Mouse (Mus musculus) MEL (cell line): ENCODE data around the gene Copz1. TPM values are rescaled to one million over a fixed set of nuclear protein-coding genes. Genes with fewer than 3 reads are reported as not detected.
A peak's percentile ranks its signal among the peaks of the same experiment; 100 is the strongest.

Source experiments
- DNase-seq: peaks from one replicate; pipeline ENCODE4 v3.0.0; 2011; ENCODE audit warnings: low read depth, low spot score
- H3K27ac ChIP-seq: 2 replicates; pipeline ENCODE4 v1.5.1; 2012; ENCODE audit warnings: low read depth, mild to moderate bottlenecking, control low read depth, low read length, moderate library complexity; ENCODE audit not compliant: control insufficient read depth
- H3K27me3 ChIP-seq, 2 experiments: fragments of 150-350 bp in 1 of 2; sonication (generic) in 1 of 2; 2 replicates each; pipeline ENCODE4 v1.6.1; 2012; ENCODE audit warnings: low read length in 2 of 2, mild to moderate bottlenecking in 2 of 2, improper control_type of control experiment in 1 of 2, moderate library complexity in 1 of 2; ENCODE audit not compliant: insufficient read depth in 2 of 2, control insufficient read depth in 1 of 2
- H3K36me3 ChIP-seq, 2 experiments: 2 replicates each; pipeline ENCODE4 v1.6.1; 2012 to 2014; ENCODE audit warnings: low read length in 2 of 2, improper control_type of control experiment in 1 of 2, inconsistent platforms in 1 of 2, mild to moderate bottlenecking in 1 of 2; ENCODE audit not compliant: insufficient read depth in 2 of 2, control insufficient read depth in 1 of 2
- H3K4me1 ChIP-seq, 2 experiments: fragments of 150-350 bp in 1 of 2; sonication (generic) in 1 of 2; 2 replicates each; pipeline ENCODE4 v1.6.1; 2012; ENCODE audit warnings: low read length in 2 of 2, improper control_type of control experiment in 1 of 2, mild to moderate bottlenecking in 1 of 2; ENCODE audit not compliant: insufficient read depth in 2 of 2, control insufficient read depth in 1 of 2
- H3K4me3 ChIP-seq, 2 experiments: fragments of 150-350 bp in 1 of 2; sonication (generic) in 1 of 2; 2 replicates each; pipeline ENCODE4 v1.5.1; 2012; ENCODE audit warnings: low read depth in 2 of 2, low read length in 2 of 2, mild to moderate bottlenecking in 2 of 2, moderate library complexity in 2 of 2, control low read depth in 1 of 2, improper control_type of control experiment in 1 of 2; ENCODE audit not compliant: control insufficient read depth in 1 of 2, insufficient read depth in 1 of 2
- H3K79me2 ChIP-seq: 2 replicates; pipeline ENCODE4 v1.6.1; 2012; ENCODE audit warnings: mild to moderate bottlenecking, low read length, moderate library complexity; ENCODE audit not compliant: control insufficient read depth, poor library complexity, insufficient read depth
- H3K9ac ChIP-seq: 2 replicates; pipeline ENCODE4 v1.6.1; 2012; ENCODE audit warnings: low read depth, mild to moderate bottlenecking, control low read depth, low read length, moderate library complexity; ENCODE audit not compliant: control insufficient read depth, poor library complexity, severe bottlenecking
- H3K9me3 ChIP-seq: fragments of 150-350 bp; sonication (generic); replicated peaks from 2 replicates; pipeline ENCODE4 v1.6.1; 2012; ENCODE audit warnings: mild to moderate bottlenecking, low read length, improper control_type of control experiment, moderate library complexity; ENCODE audit not compliant: insufficient read depth
- CHD1 ChIP-seq: IDR thresholded peaks from 2 replicates; pipeline ENCODE4 v1.6.1; 2012; ENCODE audit warnings: low read depth, mild to moderate bottlenecking, inconsistent platforms, low read length, improper control_type of control experiment
- CHD2 ChIP-seq: IDR thresholded peaks from 2 replicates; pipeline ENCODE4 v1.6.1; 2011; ENCODE audit warnings: low read length, improper control_type of control experiment
- CTCF ChIP-seq, 3 experiments: IDR thresholded peaks in 2 of 3; conservative IDR thresholded peaks in 1 of 3; 2 replicates each; pipeline ENCODE4 v1.5.1; 2011 to 2012; ENCODE audit warnings: low read length in 3 of 3, low read depth in 2 of 3, mild to moderate bottlenecking in 2 of 3, improper control_type of control experiment in 1 of 3, inconsistent platforms in 1 of 3, mixed read lengths in 1 of 3, moderate library complexity in 1 of 3; ENCODE audit not compliant: control insufficient read depth in 1 of 3, insufficient read depth in 1 of 3, poor library complexity in 1 of 3, severe bottlenecking in 1 of 3
- E2F4 ChIP-seq: IDR thresholded peaks from 2 replicates; pipeline ENCODE4 v1.6.1; 2011; ENCODE audit warnings: low read depth, low read length, improper control_type of control experiment, borderline replicate concordance
- ELF1 ChIP-seq: IDR thresholded peaks from 2 replicates; pipeline ENCODE4 v1.6.1; 2014; ENCODE audit warnings: low read depth, mild to moderate bottlenecking, inconsistent platforms, low read length, improper control_type of control experiment, moderate library complexity
- EP300 ChIP-seq, 2 experiments: IDR thresholded peaks; 2 replicates each; pipeline ENCODE4 v1.6.1; 2011; ENCODE audit warnings: improper control_type of control experiment in 2 of 2, low read length in 2 of 2, low read depth in 1 of 2, mild to moderate bottlenecking in 1 of 2
- GABPA ChIP-seq: IDR thresholded peaks from 2 replicates; pipeline ENCODE4 v1.6.1; 2012; ENCODE audit warnings: low read depth, mild to moderate bottlenecking, inconsistent platforms, low read length, improper control_type of control experiment, moderate library complexity
- HCFC1 ChIP-seq: IDR thresholded peaks from 2 replicates; pipeline ENCODE4 v1.6.1; 2012; ENCODE audit warnings: low read depth, mild to moderate bottlenecking, inconsistent platforms, low read length, improper control_type of control experiment, moderate library complexity
- MAFK ChIP-seq: IDR thresholded peaks from 2 replicates; pipeline ENCODE4 v1.6.1; 2011; ENCODE audit warnings: low read depth, mild to moderate bottlenecking, low read length, improper control_type of control experiment, borderline replicate concordance
- MAZ ChIP-seq: IDR thresholded peaks from 2 replicates; pipeline ENCODE4 v1.6.1; 2012; ENCODE audit warnings: low read depth, mild to moderate bottlenecking, inconsistent platforms, low read length, improper control_type of control experiment
- MEF2A ChIP-seq: IDR thresholded peaks from 2 replicates; pipeline ENCODE4 v1.6.1; 2014; ENCODE audit warnings: low read depth, mild to moderate bottlenecking, inconsistent platforms, low read length, improper control_type of control experiment; ENCODE audit not compliant: poor library complexity, insufficient replicate concordance, severe bottlenecking; ENCODE audit errors: extremely low read depth
- MYB ChIP-seq: IDR thresholded peaks from 2 replicates; pipeline ENCODE4 v1.6.1; 2011; ENCODE audit warnings: mild to moderate bottlenecking, low read depth, low read length, improper control_type of control experiment
- MYC ChIP-seq: IDR thresholded peaks from 2 replicates; pipeline ENCODE4 v1.6.1; 2011; ENCODE audit warnings: low read depth, mild to moderate bottlenecking, low read length, improper control_type of control experiment, moderate library complexity
- NELFE ChIP-seq: IDR thresholded peaks from 2 replicates; pipeline ENCODE4 v1.6.1; 2011; ENCODE audit warnings: low read depth, low read length, improper control_type of control experiment
- RAD21 ChIP-seq: IDR thresholded peaks from 2 replicates; pipeline ENCODE4 v1.6.1; 2011; ENCODE audit warnings: mild to moderate bottlenecking, low read depth, low read length, improper control_type of control experiment
- RCOR1 ChIP-seq: IDR thresholded peaks from 2 replicates; pipeline ENCODE4 v1.6.1; 2012; ENCODE audit warnings: low read depth, mild to moderate bottlenecking, inconsistent platforms, low read length, improper control_type of control experiment
- SIN3A ChIP-seq: IDR thresholded peaks from 2 replicates; pipeline ENCODE4 v1.6.1; 2012; ENCODE audit warnings: low read length, improper control_type of control experiment, inconsistent platforms
- SMC3 ChIP-seq: IDR thresholded peaks from 2 replicates; pipeline ENCODE4 v1.6.1; 2011; ENCODE audit warnings: low read depth, low read length, improper control_type of control experiment
- TBP ChIP-seq: IDR thresholded peaks from 2 replicates; pipeline ENCODE4 v1.8.0; 2011; ENCODE audit warnings: low read depth, low read length, improper control_type of control experiment
- UBTF ChIP-seq: IDR thresholded peaks from 2 replicates; pipeline ENCODE4 v1.6.1; 2012; ENCODE audit warnings: low read depth, mild to moderate bottlenecking, inconsistent platforms, low read length, improper control_type of control experiment, moderate library complexity, borderline replicate concordance; ENCODE audit not compliant: insufficient read depth
- USF1 ChIP-seq: IDR thresholded peaks from 2 replicates; pipeline ENCODE4 v1.6.1; 2014; ENCODE audit warnings: low read depth, mild to moderate bottlenecking, inconsistent platforms, low read length, improper control_type of control experiment, moderate library complexity
- ZC3H11A ChIP-seq: IDR thresholded peaks from 2 replicates; pipeline ENCODE4 v1.6.1; 2012; ENCODE audit warnings: low read depth, mild to moderate bottlenecking, inconsistent platforms, low read length, improper control_type of control experiment
- ZMIZ1 ChIP-seq: IDR thresholded peaks from 2 replicates; pipeline ENCODE4 v1.6.1; 2012; ENCODE audit warnings: low read depth, mild to moderate bottlenecking, inconsistent platforms, low read length, improper control_type of control experiment, moderate library complexity
- ZNF384 ChIP-seq: IDR thresholded peaks from 2 replicates; pipeline ENCODE4 v1.6.1; 2012; ENCODE audit warnings: low read depth, mild to moderate bottlenecking, inconsistent platforms, low read length, improper control_type of control experiment
- polyA plus RNA-seq, 2 experiments: library from polyadenylated mRNA; stranded (reverse) in 1 of 2; unstranded in 1 of 2; fragments of >175 nt in 1 of 2; fragments of >200 nt in 1 of 2; gene quantifications; 2 replicates each; pipeline versions ENCODE4 v1.2.1 to v1.2.4; 2012; ENCODE audit warnings: low replicate concordance in 2 of 2, low read depth in 1 of 2; ENCODE audit not compliant: insufficient read length in 2 of 2, insufficient read depth in 1 of 2, missing spikeins in 1 of 2
- total RNA-seq: library from RNA; depleted of rRNA; stranded (reverse); fragments of 300-350 nt; gene quantifications from 2 replicates; pipeline ENCODE4 v1.2.3, GENCODE M21; 2012

Gene Copz1
- total and polyA plus RNA-seq, 3 experiments, result 46.7 to 822 (median 117) TPM

- peaks cover 0 to 3% of the 10 kb centered on the region in 2 experiments; a peak in 2 of 4 replicates for H3K4me1 ChIP-seq
Measured at GRCm38 (mm10) chr15:103310365-103310910, 37.9 kb downstream of the Copz1 start, which contains the start of gene Gpr84. Gpr84 (minus strand) TSS chr15:103310612.

GRCm38 (mm10) chr15:103313495-103314095 lies 41.1 kb downstream of the Copz1 start:
- Histone ChIP-seq H3K79me2 (no peaks in the 10 kb centered on the region), H3K27ac (no peak overlapping the region), H3K9me3 (no peaks in the 10 kb centered on the region), H3K36me3 (no peaks in the 10 kb centered on the region; a peak in 2 of 4 replicates), H3K4me1 (peaks cover 0 to 3% of the 10 kb centered on the region in 2 experiments; a peak in 2 of 4 replicates), H3K4me3 (no peak overlapping the region), H3K9ac (no peak overlapping the region), H3K27me3 (no peaks in the 10 kb centered on the region)
- TF ChIP-seq CHD1 (no peak), RAD21 (peak; percentile 64), SMC3 (peak; percentile 61), GABPA (no peak), HCFC1 (no peak), ELF1 (no peak), EP300 (IDR thresholded peaks at IDR 0.05; ENCODE audit: low read depth in 1 of 2, low read length in 2 of 2) (no peak), CTCF (IDR thresholded peaks at IDR 0.05 in 2 of 3, conservative IDR thresholded peaks at IDR 0.05 in 1 of 3; ENCODE audit: control insufficient read depth in 1 of 3, insufficient read depth in 1 of 3, low read depth in 2 of 3, low read length in 3 of 3, poor library complexity in 1 of 3, severe bottlenecking in 1 of 3) (peak; percentile 36 to 78 (median 76)), MAZ (no peak), UBTF (no peak), ZNF384 (peak; percentile 31; the same call in 1 of the 2 replicates), ZMIZ1 (no peak), USF1 (no peak), SIN3A (peak; percentile 34; the same call in 1 of the 2 replicates), MAFK (no peak), MYB (no peak), ZC3H11A (peak; percentile 57), CHD2 (no peak), MEF2A (no peak), TBP (no peak), MYC (no peak), E2F4 (no peak), NELFE (no peak)
- peak; percentile 62 for DNase-seq

More at GRCm38 (mm10) chr15:103310365-103310910, 37.9 kb downstream of the Copz1 start, which contains the start of gene Gpr84:
- DNase-seq, result peak; percentile 36
- Histone ChIP-seq H3K36me3 (peaks cover 0 to 3% of the 10 kb centered on the region in 2 experiments; a peak in 2 of 4 replicates), H3K27ac (peak within 1 kb of the TSS; percentile 37; the same call in 1 of the 2 replicates), H3K4me3 (no peak within 1 kb of the TSS; a peak in 1 of 4 replicates), H3K9ac (peak within 1 kb of the TSS; percentile 40), H3K9me3 (no peaks in the 10 kb centered on the region), H3K27me3 (no peaks in the 10 kb centered on the region), H3K79me2 (no peaks in the 10 kb centered on the region)
- TF ChIP-seq RCOR1, result no peak
- peak; percentile 93 for TF ChIP-seq ZNF384
